Mouse (Mus musculus) testis, adult 2 months (tissue): ENCODE data around the gene Sspn.

Experiments used
- CTCF ChIP-seq: fragments of 200-500 bp; IDR thresholded peaks from 2 replicates; pipeline ENCODE4 v1.5.1; 2012; ENCODE audit warnings: low read depth, mild to moderate bottlenecking, inconsistent platforms, low read length, moderate library complexity; ENCODE audit not compliant: control insufficient read depth, insufficient read depth, insufficient replicate concordance
- POLR2A ChIP-seq: fragments of 200-500 bp; IDR thresholded peaks from 2 replicates; pipeline ENCODE4 v1.6.1; 2012; ENCODE audit warnings: low read depth, mild to moderate bottlenecking, inconsistent platforms, low read length, moderate library complexity; ENCODE audit not compliant: control insufficient read depth

- TF ChIP-seq CTCF (no peak), POLR2A (no peak)
Measured at GRCm38 (mm10) chr6:145887719-145888118, 43.7 kb upstream of the Sspn start.
